Mouse (Mus musculus) midbrain, embryonic 13.5 days (tissue): ENCODE data around the gene Nxt1. TPM values are rescaled to one million over a fixed set of nuclear protein-coding genes. Genes with fewer than 3 reads are reported as not detected.

Source experiments
- ATAC-seq: fragments of 200-750 bp; cut with Nextera tagmentation; 2 replicates; pipeline ENCODE4 v1.8.0; 2017; ENCODE audit warnings: mild to moderate bottlenecking, moderate TSS enrichment, moderate library complexity
- H3K27ac ChIP-seq: fragments of 300-500 bp; sonication (generic); 2 replicates; pipeline ENCODE4 v1.5.1; 2015; ENCODE audit warnings: inconsistent platforms, mild to moderate bottlenecking, moderate library complexity
- H3K27me3 ChIP-seq: fragments of 300-500 bp; sonication (generic); 2 replicates; pipeline ENCODE4 v1.6.1; 2015; ENCODE audit warnings: mild to moderate bottlenecking, inconsistent platforms
- H3K36me3 ChIP-seq: fragments of 300-500 bp; sonication (generic); 2 replicates; pipeline ENCODE4 v1.6.1; 2015; ENCODE audit warnings: mild to moderate bottlenecking, inconsistent platforms
- H3K4me1 ChIP-seq: fragments of 300-500 bp; sonication (generic); replicated peaks from 2 replicates; pipeline ENCODE4 v1.6.1; 2015; ENCODE audit warnings: inconsistent platforms
- H3K4me2 ChIP-seq: fragments of 300-500 bp; sonication (generic); replicated peaks from 2 replicates; pipeline ENCODE4 v1.6.1; 2015; ENCODE audit warnings: moderate library complexity, mild to moderate bottlenecking, inconsistent platforms
- H3K4me3 ChIP-seq: fragments of 300-500 bp; sonication (generic); replicated peaks from 2 replicates; pipeline ENCODE4 v1.5.1; 2015; ENCODE audit warnings: mild to moderate bottlenecking, inconsistent platforms
- H3K9ac ChIP-seq: fragments of 300-500 bp; sonication (generic); replicated peaks from 2 replicates; pipeline ENCODE4 v1.6.1; 2015; ENCODE audit warnings: mild to moderate bottlenecking, inconsistent platforms
- H3K9me3 ChIP-seq: fragments of 300-500 bp; sonication (generic); 2 replicates; pipeline ENCODE4 v1.6.1; 2016; ENCODE audit warnings: mild to moderate bottlenecking, inconsistent platforms
- WGBS: fragments of 180-500 bp; shearing (Covaris S2); methylation state at CpG from one replicate; pipeline ENCODE4 v1.1.7; 2015; 5-methylcytosine and 5-hydroxymethylcytosine counted together
- polyA plus RNA-seq: library from polyadenylated mRNA; unstranded; fragments of >200 nt; fragmentation: Nextera tagmentation; extraction: Ambion mirVana; gene quantifications from 2 replicates; pipeline ENCODE4 v1.2.1, GENCODE M21; 2015

Gene Nxt1
- polyA plus RNA-seq, 1 experiment from 2014 or later = 64.0 TPM

DNA sequence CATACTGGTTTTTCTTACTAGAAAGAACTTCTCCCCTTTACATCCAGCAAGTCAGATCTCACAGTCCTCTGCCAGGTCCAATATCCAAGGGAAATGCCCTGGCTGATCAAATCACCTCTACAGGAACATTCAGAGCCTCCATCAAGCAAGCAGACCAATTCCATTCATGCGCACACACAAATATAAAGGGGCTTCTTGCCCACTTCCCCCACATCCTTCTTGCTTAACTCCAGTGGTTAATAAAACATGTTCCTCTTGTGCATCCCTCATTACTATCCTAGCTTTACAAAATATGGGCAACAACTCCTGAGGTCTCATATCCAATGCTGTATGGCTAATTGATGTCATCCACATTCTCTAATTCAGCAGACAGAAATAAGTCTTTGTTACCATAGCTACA lies 8.9 kb upstream of the Nxt1 start:
- 96% methylated on average over 1 of the region's 1 CpGs for WGBS
- Histone ChIP-seq H3K36me3 (no peaks in the 10 kb centered on the region), H3K27me3 (no peaks in the 10 kb centered on the region), H3K27ac (no peak overlapping the region), H3K9me3 (no peaks in the 10 kb centered on the region), H3K9ac (no peak overlapping the region), H3K4me1 (no peaks in the 10 kb centered on the region), H3K4me2 (no peak overlapping the region), H3K4me3 (no peak overlapping the region)
- ATAC-seq = no peak

DNA sequence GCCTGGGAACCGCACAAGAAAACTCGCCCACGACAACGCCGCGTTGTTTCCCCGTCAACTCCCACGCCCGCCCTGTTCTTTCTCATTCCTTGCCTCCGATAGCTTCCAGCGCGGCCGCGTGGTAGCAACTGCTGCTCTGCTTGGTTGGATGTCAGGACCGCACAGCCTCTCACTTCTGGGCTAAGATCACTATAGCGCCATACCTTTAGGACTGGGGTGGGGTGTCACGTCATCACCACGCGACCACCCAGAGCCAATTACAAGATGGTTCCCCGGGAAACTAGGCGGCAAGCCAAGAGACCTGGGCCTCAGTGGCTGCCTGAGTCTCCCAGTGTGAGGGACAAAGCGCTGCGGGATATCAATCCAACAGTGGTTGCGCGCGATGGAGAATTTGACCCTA lies 5.4 kb downstream of the Nxt1 start:
- no peaks in the 10 kb centered on the region for H3K27me3 ChIP-seq
- peak overlapping the region; percentile 82 for H3K27ac ChIP-seq
- peak; percentile 40 for ATAC-seq
- WGBS = 1% methylated on average over 26 of the region's 26 CpGs
- H3K4me2 ChIP-seq = peak overlapping the region; percentile 81
- no peaks in the 10 kb centered on the region for H3K9me3 ChIP-seq
- peak overlapping the region; percentile 47 for H3K4me3 ChIP-seq
- H3K4me1 ChIP-seq = peaks cover 70% of the 10 kb centered on the region
- H3K36me3 ChIP-seq = peaks cover 24% of the 10 kb centered on the region
- H3K9ac ChIP-seq = peak overlapping the region; percentile 61

- Histone ChIP-seq H3K4me1 (peaks cover 56% of the 10 kb centered on the region), H3K27me3 (no peaks in the 10 kb centered on the region), H3K9me3 (no peaks in the 10 kb centered on the region), H3K27ac (peak overlapping the region; percentile 81), H3K4me2 (peak overlapping the region; percentile 81), H3K9ac (no peak overlapping the region), H3K4me3 (0 out of 2 replicates have a peak overlapping the region, but pooled peaks have one; percentile 13), H3K36me3 (peaks cover 34% of the 10 kb centered on the region)
- WGBS = under 1% methylated on average over 9 of the region's 9 CpGs
- 0 out of 2 replicates have a peak, but pooled peaks have one; percentile 1 for ATAC-seq
These were observed 6.9 kb downstream of the Nxt1 start for GRCm38 (mm10) chr2:148679346-148679745.

GRCm38 (mm10) chr2:148680775-148681291 lies 8.4 kb downstream of the Nxt1 start, which contains the start of gene Gzf1:
Gene Gzf1, plus strand, starts transcription at chr2:148681023.
- Histone ChIP-seq H3K4me3 (peak within 1 kb of the TSS; percentile 81), H3K9me3 (no peaks in the 10 kb centered on the region), H3K36me3 (peaks cover 37% of the 10 kb centered on the region), H3K9ac (peak within 1 kb of the TSS; percentile 88), H3K27ac (peak within 1 kb of the TSS; percentile 86), H3K4me1 (peaks cover 54% of the 10 kb centered on the region), H3K27me3 (no peaks in the 10 kb centered on the region), H3K4me2 (peak within 1 kb of the TSS; percentile 81)
- under 1% methylated on average over 38 of the region's 39 CpGs for WGBS
- ATAC-seq = peak; percentile 96

- WGBS = 10% methylated on average over 17 of the region's 17 CpGs
- no peaks in the 10 kb centered on the region for H3K9me3 ChIP-seq
These were observed 9.1 kb downstream of the Nxt1 start for GRCm38 (mm10) chr2:148681461-148681891.

DNA sequence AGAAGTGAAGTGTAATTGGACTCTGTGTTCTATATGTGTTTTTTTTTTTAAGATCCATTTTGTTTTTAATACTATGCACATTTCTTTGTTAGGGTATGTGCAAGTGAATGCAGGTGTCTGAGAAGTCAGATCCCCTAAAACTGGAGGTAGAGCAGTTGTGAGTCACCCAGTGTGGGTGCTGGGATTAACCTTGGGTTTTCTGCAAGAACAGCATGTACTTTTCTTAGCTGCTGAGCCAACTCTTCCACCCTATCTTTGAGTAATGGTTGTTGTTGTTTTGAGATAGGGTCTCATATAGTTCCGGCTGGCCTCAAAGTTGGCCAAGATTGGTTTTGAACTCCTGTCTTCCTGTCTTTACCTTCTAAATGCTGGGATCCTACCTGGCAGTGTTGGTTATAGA lies 10.6 kb downstream of the Nxt1 start:
- no peak for ATAC-seq
- H3K9ac ChIP-seq = no peak overlapping the region
- 84% methylated on average over 1 of the region's 1 CpGs for WGBS
- H3K27me3 ChIP-seq = no peaks in the 10 kb centered on the region
- no peak overlapping the region for H3K27ac ChIP-seq
- peaks cover 43% of the 10 kb centered on the region for H3K36me3 ChIP-seq
- no peak overlapping the region for H3K4me3 ChIP-seq
- H3K4me2 ChIP-seq = no peak overlapping the region
- H3K4me1 ChIP-seq = peaks cover 46% of the 10 kb centered on the region
- H3K9me3 ChIP-seq = no peaks in the 10 kb centered on the region

More at GRCm38 (mm10) chr2:148681461-148681891, 9.1 kb downstream of the Nxt1 start:
- Histone ChIP-seq H3K4me3 (peak overlapping the region; percentile 81), H3K36me3 (peaks cover 37% of the 10 kb centered on the region), H3K4me2 (peak overlapping the region; percentile 81), H3K4me1 (peaks cover 58% of the 10 kb centered on the region), H3K9ac (peak overlapping the region; percentile 88), H3K27me3 (no peaks in the 10 kb centered on the region), H3K27ac (peak overlapping the region; percentile 86)
- peak; percentile 79 for ATAC-seq

DNA sequence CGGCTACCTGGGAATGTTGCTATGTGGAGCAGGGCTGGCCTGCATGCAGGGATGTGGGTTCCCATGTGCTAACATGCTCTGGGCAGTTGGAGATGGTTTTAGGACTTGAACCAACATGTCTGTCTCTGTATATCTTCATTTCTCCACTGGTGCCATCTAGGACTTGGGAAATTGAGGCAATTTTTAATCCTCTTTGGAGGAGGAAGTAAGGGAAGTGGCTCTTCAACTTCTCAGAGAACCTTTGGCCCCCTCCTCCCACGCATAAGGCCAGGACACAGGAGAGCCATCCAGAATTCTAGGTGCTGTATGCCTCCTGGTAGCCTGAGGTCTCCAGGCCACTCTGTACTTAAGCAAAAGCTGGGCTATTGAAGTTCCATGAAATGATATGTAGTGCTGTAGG lies 12.6 kb downstream of the Nxt1 start:
- Histone ChIP-seq H3K4me1 (peaks cover 27% of the 10 kb centered on the region), H3K27me3 (no peaks in the 10 kb centered on the region), H3K27ac (no peak overlapping the region), H3K36me3 (peaks cover 57% of the 10 kb centered on the region), H3K9ac (no peak overlapping the region), H3K9me3 (no peaks in the 10 kb centered on the region), H3K4me3 (no peak overlapping the region), H3K4me2 (no peak overlapping the region)
- no peak for ATAC-seq
- WGBS = 100% methylated on average over 2 of the region's 2 CpGs

DNA sequence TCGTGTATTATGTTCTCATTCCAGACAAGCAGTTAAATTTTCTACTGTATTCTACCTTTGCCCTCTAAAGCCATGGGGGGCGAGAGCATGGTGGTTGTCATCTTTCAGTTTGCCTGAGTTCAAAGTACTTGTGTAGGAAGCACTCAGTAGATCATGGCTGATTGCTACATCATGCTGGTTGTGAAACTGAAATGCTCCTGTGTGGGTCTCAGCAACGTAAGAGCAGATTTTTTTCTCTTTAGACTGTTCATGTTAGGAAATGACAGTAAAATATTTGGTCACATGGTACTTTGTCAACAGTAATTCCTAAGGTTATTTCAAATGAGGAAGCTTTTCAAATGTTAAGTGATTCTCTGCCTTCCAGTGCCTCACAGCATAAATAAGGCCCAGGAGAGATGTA lies 13.3 kb downstream of the Nxt1 start:
- Histone ChIP-seq H3K4me3 (no peak overlapping the region), H3K36me3 (peaks cover 64% of the 10 kb centered on the region)
- no peak for ATAC-seq

GRCm38 (mm10) chr2:148686862-148687261 lies 14.5 kb downstream of the Nxt1 start:
- WGBS = 92% methylated on average over 1 of the region's 1 CpGs
- no peak overlapping the region for H3K27ac ChIP-seq
- peaks cover 76% of the 10 kb centered on the region for H3K36me3 ChIP-seq
- no peaks in the 10 kb centered on the region for H3K27me3 ChIP-seq
- no peak overlapping the region for H3K4me2 ChIP-seq
- no peaks in the 10 kb centered on the region for H3K9me3 ChIP-seq
- ATAC-seq = no peak
- no peak overlapping the region for H3K9ac ChIP-seq
- H3K4me1 ChIP-seq = peaks cover 15% of the 10 kb centered on the region
- H3K4me3 ChIP-seq = no peak overlapping the region

More for the DNA sequence above, 13.3 kb downstream of the Nxt1 start:
- H3K27me3 ChIP-seq = no peaks in the 10 kb centered on the region
- peaks cover 21% of the 10 kb centered on the region for H3K4me1 ChIP-seq
- H3K4me2 ChIP-seq = no peak overlapping the region
- H3K9ac ChIP-seq = no peak overlapping the region
- H3K9me3 ChIP-seq = no peaks in the 10 kb centered on the region
- H3K27ac ChIP-seq = no peak overlapping the region
- 92% methylated on average over 3 of the region's 3 CpGs for WGBS

GRCm38 (mm10) chr2:148687971-148688370 lies 15.6 kb downstream of the Nxt1 start:
- Histone ChIP-seq H3K9ac (no peak overlapping the region), H3K4me3 (no peak overlapping the region), H3K27ac (no peak overlapping the region), H3K4me2 (no peak overlapping the region), H3K36me3 (peaks cover 84% of the 10 kb centered on the region), H3K4me1 (peaks cover 8% of the 10 kb centered on the region; the same call in 1 of the 2 replicates), H3K27me3 (no peaks in the 10 kb centered on the region), H3K9me3 (no peaks in the 10 kb centered on the region)
- 96% methylated on average over 5 of the region's 5 CpGs for WGBS
- ATAC-seq = no peak

GRCm38 (mm10) chr2:148689444-148690140 lies 17.2 kb downstream of the Nxt1 start:
- 94% methylated on average over 6 of the region's 6 CpGs for WGBS
- peaks cover 8% of the 10 kb centered on the region; the same call in 1 of the 2 replicates for H3K4me1 ChIP-seq
- no peak overlapping the region for H3K9ac ChIP-seq
- H3K4me3 ChIP-seq = no peak overlapping the region
- no peak overlapping the region for H3K4me2 ChIP-seq
- H3K9me3 ChIP-seq = no peaks in the 10 kb centered on the region
- H3K27me3 ChIP-seq = no peaks in the 10 kb centered on the region
- no peak overlapping the region for H3K27ac ChIP-seq
- peaks cover 85% of the 10 kb centered on the region for H3K36me3 ChIP-seq
- no peak for ATAC-seq

- no peaks in the 10 kb centered on the region for H3K9me3 ChIP-seq
- ATAC-seq = no peak
- WGBS = 93% methylated on average over 3 of the region's 3 CpGs
- no peak overlapping the region for H3K27ac ChIP-seq
- no peak overlapping the region for H3K4me2 ChIP-seq
- no peak overlapping the region for H3K9ac ChIP-seq
- no peak overlapping the region for H3K4me3 ChIP-seq
- H3K27me3 ChIP-seq = no peaks in the 10 kb centered on the region
- 0 out of 2 replicates have a peak, but pooled peaks cover 5% of the 10 kb centered on the region for H3K4me1 ChIP-seq
- peaks cover 85% of the 10 kb centered on the region for H3K36me3 ChIP-seq
These were observed 17.9 kb downstream of the Nxt1 start for GRCm38 (mm10) chr2:148690291-148690690.
